In genomic region chr9:77507743-77508394, GRCm38 (mm10) we compare ENCODE assay signal across 10 mouse cellular contexts.
"Had no signal": no experiment of that assay in that cellular context is flagged by ENCODE, and none has a peak within 500 bp of the region (broad histone marks: within the 10 kb centered on the region; RNA-seq: fewer than 3 reads in every experiment).

No protein-coding gene starts in this region.

- DNase-seq: lung, adult 18-20 months; lung, embryonic 14.5 days; lung, postnatal 14 days; lung, postnatal 36 days; right cerebral cortex, postnatal 14 days; thymus, postnatal 25 days; thymus, postnatal 4 days had no signal

- ATAC-seq: liver, embryonic 12.5 days; midbrain, embryonic 13.5 days; midbrain, embryonic 15.5 days had no signal
